Mouse (Mus musculus) myocyte (in vitro differentiated cells): ENCODE results near the gene Gzme.

Experiments used
- E2F4 ChIP-seq: IDR thresholded peaks from one replicate; pipeline ENCODE4 v1.6.1; 2011; ENCODE audit warnings: mild to moderate bottlenecking, control low read depth, moderate library complexity; ENCODE audit not compliant: insufficient read depth
- MYOG ChIP-seq, 3 experiments: IDR thresholded peaks; one replicate each; pipeline ENCODE4 v1.6.1; 2011; ENCODE audit warnings: control low read depth in 2 of 3, low read depth in 2 of 3, mild to moderate bottlenecking in 2 of 3; ENCODE audit not compliant: insufficient read length in 2 of 3, control insufficient read depth in 1 of 3, insufficient read depth in 1 of 3
- POLR2A ChIP-seq: IDR thresholded peaks from one replicate; pipeline ENCODE4 v1.6.1; 2011; ENCODE audit warnings: low read depth, mild to moderate bottlenecking, control low read depth, moderate library complexity; ENCODE audit not compliant: insufficient read length
- TCF3 ChIP-seq: IDR thresholded peaks from one replicate; pipeline ENCODE4 v1.6.1; 2011; ENCODE audit warnings: low read depth, control low read depth; ENCODE audit not compliant: insufficient read length

GRCm38 (mm10) chr14:56120525-56120924 is at the start of gene Gzme:
- TF ChIP-seq MYOG (IDR thresholded peaks at IDR 0.05; ENCODE audit: control insufficient read depth in 1 of 3, insufficient read depth in 1 of 3, insufficient read length in 2 of 3, low read depth in 2 of 3) = no peak
- TF ChIP-seq POLR2A = no peak
- no peak for TF ChIP-seq E2F4
- no peak for TF ChIP-seq TCF3
